Mouse (Mus musculus) intestine, embryonic 16.5 days (tissue): ENCODE measurements around the gene Arhgef11. TPM values are rescaled to one million over a fixed set of nuclear protein-coding genes. Genes with fewer than 3 reads are reported as not detected.

ENCODE experiments used
- ATAC-seq: fragments of 200-750 bp; cut with Nextera tagmentation; 2 replicates; pipeline ENCODE4 v1.8.0; 2017; ENCODE audit warnings: moderate TSS enrichment, moderate library complexity
- H3K27ac ChIP-seq: fragments of 300-500 bp; sonication (generic); 2 replicates; pipeline ENCODE4 v1.5.1; 2014; ENCODE audit warnings: mild to moderate bottlenecking, low read length
- H3K27me3 ChIP-seq: fragments of 300-500 bp; sonication (generic); replicated peaks from 2 replicates; pipeline ENCODE4 v1.6.1; 2014; ENCODE audit warnings: low read length, control low read depth, mixed read lengths; ENCODE audit not compliant: control insufficient read depth, insufficient read depth
- H3K36me3 ChIP-seq: fragments of 300-500 bp; sonication (generic); 2 replicates; pipeline ENCODE4 v1.6.1; 2014; ENCODE audit warnings: low read length, control low read depth; ENCODE audit not compliant: control insufficient read depth, insufficient read depth
- H3K4me1 ChIP-seq: fragments of 300-500 bp; sonication (generic); 2 replicates; pipeline ENCODE4 v1.6.1; 2014; ENCODE audit warnings: low read length, control low read depth, mixed read lengths; ENCODE audit not compliant: control insufficient read depth, insufficient read depth
- H3K4me2 ChIP-seq: fragments of 300-500 bp; sonication (generic); 2 replicates; pipeline ENCODE4 v1.6.1; 2014; ENCODE audit warnings: low read depth, low read length, control low read depth
- H3K4me3 ChIP-seq: fragments of 300-500 bp; sonication (generic); 2 replicates; pipeline ENCODE4 v1.5.1; 2014; ENCODE audit warnings: mild to moderate bottlenecking, low read length
- H3K9ac ChIP-seq: fragments of 300-500 bp; sonication (generic); 2 replicates; pipeline ENCODE4 v1.6.1; 2014; ENCODE audit warnings: low read depth, low read length
- H3K9me3 ChIP-seq: fragments of 300-500 bp; sonication (generic); 2 replicates; pipeline ENCODE4 v1.6.1; 2016; ENCODE audit warnings: low read length, control low read depth; ENCODE audit not compliant: control insufficient read depth
- WGBS: fragments of 180-500 bp; shearing (Covaris S2); extraction: QIAGEN DNeasy Blood & Tissue Kit; methylation state at CpG from one replicate; pipeline ENCODE4 v1.1.7; 2014; 5-methylcytosine and 5-hydroxymethylcytosine counted together
- polyA plus RNA-seq: library from polyadenylated mRNA; unstranded; fragments of >200 nt; fragmentation: Nextera tagmentation; extraction: Ambion mirVana; gene quantifications from 2 replicates; pipeline ENCODE4 v1.2.1, GENCODE M21; 2015

The Arhgef11 gene
- polyA plus RNA-seq, 1 experiment from 2014 or later, result 11.6 TPM

DNA sequence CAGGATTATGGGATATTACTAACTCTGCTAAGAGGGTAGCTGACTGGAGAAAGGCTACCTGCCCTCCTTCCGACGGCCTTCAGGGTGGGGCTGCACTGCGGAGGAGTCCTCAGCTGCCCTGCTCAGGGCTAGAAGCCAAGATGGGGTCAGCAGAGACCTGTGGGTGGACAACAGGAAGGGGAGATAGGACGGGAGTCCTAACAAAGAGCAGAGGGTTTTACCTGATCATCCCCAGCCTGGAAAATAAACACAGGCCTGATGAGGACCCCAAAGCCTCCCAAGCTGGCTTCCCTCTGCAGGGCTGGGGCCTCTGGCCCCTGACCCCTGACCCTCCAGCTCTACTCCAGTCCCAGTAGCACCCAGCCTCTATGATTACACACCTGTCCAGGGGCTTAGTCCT, 145.8 kb downstream of the Arhgef11 start:
- Histone ChIP-seq H3K9me3 (no peaks in the 10 kb centered on the region), H3K4me1 (peaks cover 68% of the 10 kb centered on the region), H3K9ac (peak overlapping the region; percentile 57), H3K27ac (peak overlapping the region; percentile 89), H3K27me3 (no peaks in the 10 kb centered on the region), H3K4me3 (peak overlapping the region; percentile 26; the same call in 1 of the 2 replicates), H3K36me3 (no peaks in the 10 kb centered on the region), H3K4me2 (peak overlapping the region; percentile 55)
- WGBS, result 46% methylated on average over 4 of the region's 4 CpGs
- ATAC-seq, result no peak

DNA sequence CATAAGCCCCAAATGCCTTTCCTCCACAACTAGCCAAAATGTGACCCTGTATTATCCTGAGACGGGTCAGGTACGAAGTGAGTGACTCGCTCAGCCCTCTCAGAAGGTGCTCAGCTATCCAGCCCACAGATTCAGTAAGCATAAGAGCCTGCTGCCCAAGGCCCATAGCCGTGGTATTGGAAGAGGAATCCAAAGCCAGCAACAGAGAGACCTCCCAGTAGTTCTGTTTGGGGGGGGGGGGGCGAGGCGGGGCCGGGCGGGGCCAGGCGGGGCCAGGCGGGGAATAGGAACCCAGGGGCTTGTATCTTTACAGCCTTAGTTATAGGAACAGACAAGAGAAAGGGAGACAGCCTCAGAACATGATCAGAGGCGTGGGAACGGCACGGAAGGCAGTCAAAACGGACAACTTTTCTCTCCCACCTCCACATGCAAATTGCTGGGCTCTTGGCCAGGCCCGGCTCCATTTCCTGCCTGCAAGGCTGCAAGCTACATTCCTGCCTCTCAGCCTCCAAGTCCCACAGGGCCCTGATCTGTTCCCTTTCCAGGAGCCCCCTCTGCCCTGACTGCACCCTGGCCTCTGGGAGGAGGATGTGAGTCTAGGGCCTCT, 146.4 kb downstream of the Arhgef11 start:
- peaks cover 66% of the 10 kb centered on the region for H3K4me1 ChIP-seq
- no peaks in the 10 kb centered on the region for H3K9me3 ChIP-seq
- H3K4me3 ChIP-seq, result peak overlapping the region; percentile 26
- no peaks in the 10 kb centered on the region for H3K36me3 ChIP-seq
- H3K27me3 ChIP-seq, result no peaks in the 10 kb centered on the region
- peak; percentile 45 for ATAC-seq
- WGBS, result 19% methylated on average over 12 of the region's 15 CpGs
- H3K9ac ChIP-seq, result peak overlapping the region; percentile 57
- H3K27ac ChIP-seq, result peak overlapping the region; percentile 89
- peak overlapping the region; percentile 55 for H3K4me2 ChIP-seq

DNA sequence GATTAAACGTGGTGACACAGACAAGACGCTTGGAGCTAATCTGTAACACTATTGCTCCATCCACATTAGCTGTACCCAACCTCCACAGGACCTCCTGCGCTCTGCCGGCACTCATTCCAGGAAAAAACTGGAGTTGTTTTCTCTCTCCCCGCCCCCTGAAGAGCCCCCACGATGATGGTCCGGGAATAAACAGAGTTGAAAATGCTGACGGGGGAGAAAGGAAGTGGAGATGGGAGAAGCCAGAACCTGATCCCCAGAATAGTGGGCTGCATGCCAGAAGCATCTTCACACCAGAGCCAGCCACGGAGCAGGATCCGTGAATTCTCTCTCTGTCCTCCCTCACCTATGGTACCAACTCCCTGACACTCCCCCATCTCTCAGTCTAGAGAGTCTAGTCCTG, 147.1 kb downstream of the Arhgef11 start:
- ATAC-seq, result no peak
- no peaks in the 10 kb centered on the region for H3K27me3 ChIP-seq
- peak overlapping the region; percentile 62 for H3K9ac ChIP-seq
- no peaks in the 10 kb centered on the region for H3K9me3 ChIP-seq
- 17% methylated on average over 10 of the region's 10 CpGs for WGBS
- H3K36me3 ChIP-seq, result no peaks in the 10 kb centered on the region
- peaks cover 60% of the 10 kb centered on the region for H3K4me1 ChIP-seq
- H3K27ac ChIP-seq, result peak overlapping the region; percentile 89
- H3K4me3 ChIP-seq, result peak overlapping the region; percentile 26
- H3K4me2 ChIP-seq, result peak overlapping the region; percentile 55

DNA sequence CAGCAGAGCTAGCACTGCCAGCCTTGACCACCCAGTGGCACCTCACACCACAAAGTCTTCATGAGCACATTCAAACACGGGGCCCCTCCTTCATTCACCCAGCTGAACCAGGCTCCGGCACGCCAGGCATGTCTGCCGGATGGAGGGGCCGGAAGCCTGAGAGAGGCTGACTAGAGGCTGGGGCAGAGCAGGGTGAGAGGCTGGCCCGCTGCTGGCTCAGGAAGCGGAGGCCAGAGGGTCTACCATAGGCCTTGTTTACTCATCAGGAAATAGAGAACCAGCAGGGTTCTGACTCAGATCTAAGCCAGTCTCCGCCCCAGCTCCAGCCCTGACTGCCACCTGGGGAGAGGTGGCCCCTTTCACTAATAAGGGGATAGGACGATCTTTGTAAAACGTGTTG, 147.7 kb downstream of the Arhgef11 start:
- WGBS, result 18% methylated on average over 10 of the region's 10 CpGs
- peak; percentile 18 for ATAC-seq
- Histone ChIP-seq H3K4me3 (peak overlapping the region; percentile 20), H3K9ac (peak overlapping the region; percentile 62), H3K36me3 (no peaks in the 10 kb centered on the region), H3K9me3 (no peaks in the 10 kb centered on the region), H3K4me1 (peaks cover 60% of the 10 kb centered on the region), H3K27ac (peak overlapping the region; percentile 89), H3K27me3 (no peaks in the 10 kb centered on the region), H3K4me2 (peak overlapping the region; percentile 55)

DNA sequence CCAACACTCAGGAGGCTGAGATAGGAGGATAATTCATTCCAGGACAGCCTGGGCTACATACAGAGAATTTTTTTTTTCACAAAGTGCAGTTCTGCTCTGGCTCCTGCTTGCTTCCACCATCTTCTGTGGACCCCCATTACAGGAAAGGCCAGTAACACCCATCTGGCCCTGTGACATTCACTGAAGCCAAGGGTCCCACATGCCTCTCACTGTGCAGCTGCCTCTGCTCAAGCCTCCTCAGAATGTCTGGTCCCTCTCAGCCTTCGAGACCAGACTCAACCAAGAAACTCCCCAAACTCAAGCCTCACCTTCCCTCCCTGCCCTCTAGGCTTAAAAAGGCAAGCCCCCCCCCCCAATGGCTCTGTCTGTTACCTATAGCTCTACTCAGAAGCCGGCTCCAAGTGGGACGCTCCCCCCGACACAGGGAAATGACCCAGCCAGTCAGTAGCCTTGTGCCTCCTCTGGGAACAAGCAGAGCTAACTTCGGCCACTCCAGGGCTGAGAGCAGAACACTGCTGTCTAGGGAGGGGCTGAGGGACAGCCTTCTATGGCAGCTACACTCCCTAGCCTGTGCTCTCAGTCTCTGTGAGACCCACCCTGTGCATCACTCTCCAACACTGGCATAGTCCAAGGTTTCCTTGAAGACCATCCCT, 148.4 kb downstream of the Arhgef11 start:
- Histone ChIP-seq H3K36me3 (no peaks in the 10 kb centered on the region), H3K4me3 (peak overlapping the region; percentile 20; the same call in 1 of the 2 replicates), H3K9me3 (no peaks in the 10 kb centered on the region), H3K9ac (peak overlapping the region; percentile 62), H3K27me3 (no peaks in the 10 kb centered on the region), H3K4me1 (peaks cover 61% of the 10 kb centered on the region), H3K27ac (peak overlapping the region; percentile 89), H3K4me2 (peak overlapping the region; percentile 55)
- WGBS, result 72% methylated on average over 5 of the region's 5 CpGs
- ATAC-seq, result no peak

DNA sequence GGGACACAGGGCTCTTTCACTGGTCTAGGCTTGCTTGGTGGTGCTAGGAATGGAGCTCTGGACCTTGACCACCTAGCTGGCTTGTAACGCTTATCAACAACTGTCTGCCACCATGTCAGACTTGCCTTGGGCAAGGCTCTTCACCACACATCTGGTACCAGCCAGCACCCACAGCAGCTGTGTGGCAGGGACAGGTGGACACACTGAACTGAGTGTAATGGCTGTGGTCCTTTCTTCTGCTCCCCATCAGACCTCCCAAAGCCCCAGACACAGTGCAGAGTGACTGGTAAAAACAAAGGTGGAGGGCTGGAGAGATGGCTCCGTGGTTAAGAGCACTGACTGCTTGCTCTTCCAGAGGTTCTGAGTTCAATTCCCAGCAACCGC, 148.9 kb downstream of the Arhgef11 start:
- Histone ChIP-seq H3K27me3 (no peaks in the 10 kb centered on the region), H3K27ac (peak overlapping the region; percentile 89), H3K9me3 (no peaks in the 10 kb centered on the region), H3K4me1 (peaks cover 63% of the 10 kb centered on the region), H3K36me3 (no peaks in the 10 kb centered on the region), H3K4me3 (no peak overlapping the region; the same call in 1 of the 2 replicates), H3K4me2 (peak overlapping the region; percentile 55; the same call in 1 of the 2 replicates), H3K9ac (peak overlapping the region; percentile 62; the same call in 1 of the 2 replicates)
- no peak for ATAC-seq
- 76% methylated on average over 3 of the region's 3 CpGs for WGBS

DNA sequence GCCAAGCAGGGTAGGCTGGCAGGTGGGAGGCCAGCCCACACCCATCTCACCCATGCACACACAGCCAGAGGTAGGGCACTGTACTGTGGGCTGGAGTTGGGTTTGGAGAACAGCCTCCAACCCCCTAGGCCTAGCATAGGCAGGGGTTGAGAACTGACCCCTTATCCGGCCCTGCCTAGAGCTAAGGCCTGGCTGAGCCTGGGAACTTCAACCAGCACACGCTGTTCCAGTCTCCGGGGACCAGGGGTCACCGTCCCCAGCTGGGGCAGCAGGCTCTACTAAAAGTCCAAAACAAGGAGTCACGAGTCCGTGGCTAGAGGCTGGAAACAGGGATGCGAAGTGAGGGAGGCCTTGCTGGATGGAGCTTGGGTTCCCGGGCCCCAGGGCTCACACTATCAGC, 150.4 kb downstream of the Arhgef11 start:
- Histone ChIP-seq H3K4me3 (peak overlapping the region; percentile 52), H3K4me1 (peaks cover 49% of the 10 kb centered on the region), H3K4me2 (peak overlapping the region; percentile 62), H3K36me3 (no peaks in the 10 kb centered on the region), H3K27me3 (no peaks in the 10 kb centered on the region), H3K9ac (peak overlapping the region; percentile 71), H3K9me3 (no peaks in the 10 kb centered on the region), H3K27ac (peak overlapping the region; percentile 72)
- 73% methylated on average over 8 of the region's 8 CpGs for WGBS
- ATAC-seq, result no peak

DNA sequence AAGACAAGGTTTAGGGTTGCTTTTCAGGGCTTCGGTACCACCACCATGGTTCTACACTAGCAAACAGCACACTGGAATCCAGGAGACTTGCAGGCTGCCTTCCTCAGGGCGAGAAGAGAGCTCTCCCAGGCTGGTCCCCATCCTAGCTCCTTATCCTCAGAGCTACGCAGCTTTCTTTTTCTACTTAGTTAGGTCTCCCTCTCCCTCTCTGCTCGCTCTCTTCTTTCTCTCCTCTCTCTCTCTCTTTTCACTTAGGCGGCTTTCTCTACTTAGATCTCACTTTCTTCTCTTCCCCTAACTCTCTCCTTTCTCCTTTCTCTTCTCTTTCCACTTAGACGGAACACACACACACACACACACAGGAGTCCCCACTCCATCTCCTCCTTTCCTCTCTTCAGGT, 151.1 kb downstream of the Arhgef11 start:
- peak overlapping the region; percentile 52 for H3K4me3 ChIP-seq
- H3K36me3 ChIP-seq, result no peaks in the 10 kb centered on the region
- H3K4me1 ChIP-seq, result peaks cover 42% of the 10 kb centered on the region
- no peaks in the 10 kb centered on the region for H3K9me3 ChIP-seq
- ATAC-seq, result no peak
- WGBS, result 33% methylated on average over 6 of the region's 6 CpGs
- peak overlapping the region; percentile 71 for H3K9ac ChIP-seq
- H3K27me3 ChIP-seq, result no peaks in the 10 kb centered on the region
- H3K27ac ChIP-seq, result peak overlapping the region; percentile 72
- peak overlapping the region; percentile 62 for H3K4me2 ChIP-seq

DNA sequence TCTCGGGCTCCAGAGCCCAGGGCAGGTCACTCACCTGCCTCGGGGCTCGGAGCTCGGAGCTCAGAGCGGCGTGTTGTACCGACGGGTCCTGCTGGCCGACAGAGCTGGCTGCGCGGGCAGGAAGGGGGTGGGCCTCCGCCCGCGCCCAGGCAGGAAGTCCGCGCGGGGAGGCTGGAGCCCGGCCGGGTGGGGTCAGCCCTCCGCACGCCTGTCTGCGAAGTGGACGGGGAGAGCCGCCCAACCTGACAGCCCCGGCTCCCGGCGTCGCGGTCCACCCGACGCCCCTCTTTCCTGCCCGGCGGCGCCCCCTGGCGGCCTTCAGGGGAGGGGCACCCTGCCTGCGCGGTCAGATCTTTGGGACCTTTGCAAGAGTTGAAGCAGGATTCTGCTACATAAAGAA, 151.5 kb downstream of the Arhgef11 start:
- Histone ChIP-seq H3K27me3 (no peaks in the 10 kb centered on the region), H3K36me3 (no peaks in the 10 kb centered on the region), H3K27ac (peak overlapping the region; percentile 72), H3K9me3 (no peaks in the 10 kb centered on the region), H3K4me1 (peaks cover 38% of the 10 kb centered on the region), H3K4me3 (peak overlapping the region; percentile 52), H3K9ac (peak overlapping the region; percentile 71), H3K4me2 (peak overlapping the region; percentile 62)
- WGBS, result under 1% methylated on average over 37 of the region's 37 CpGs
- ATAC-seq, result peak; percentile 70
